Mouse (Mus musculus) C2C12 (cell line): ENCODE results near the gene Mgat4a. TPM values are rescaled to one million over a fixed set of nuclear protein-coding genes. Genes with fewer than 3 reads are reported as not detected.
"Not testable (repeated sequence)": the region's sequence is repeated elsewhere in the genome, so short reads cannot be mapped to it uniquely, and the experiment has no call there.

ENCODE experiments used
- H3K27me3 ChIP-seq: one replicate; pipeline ENCODE4 v1.6.1; 2011; ENCODE audit not compliant: control insufficient read depth, insufficient read depth, insufficient read length
- H3K36me3 ChIP-seq: one replicate; pipeline ENCODE4 v1.6.1; 2011; ENCODE audit not compliant: control insufficient read depth, insufficient read depth
- H3K4me3 ChIP-seq: one replicate; pipeline ENCODE4 v1.5.1; 2011; ENCODE audit warnings: mild to moderate bottlenecking, control low read depth; ENCODE audit not compliant: poor library complexity, insufficient read depth, severe bottlenecking
- H3K79me2 ChIP-seq: one replicate; pipeline ENCODE4 v1.6.1; 2011; ENCODE audit not compliant: control insufficient read depth, insufficient read depth
- H3K79me3 ChIP-seq: one replicate; pipeline ENCODE4 v1.6.1; 2011; ENCODE audit warnings: low read depth, control low read depth
- H3ac ChIP-seq: one replicate; pipeline ENCODE3; 2011; ENCODE audit warnings: low read depth; ENCODE audit not compliant: control insufficient read depth, insufficient read length
- CEBPB ChIP-seq: IDR thresholded peaks from one replicate; pipeline ENCODE4 v1.6.1; 2011; ENCODE audit warnings: low read depth, mild to moderate bottlenecking, control low read depth, moderate library complexity
- CTCF ChIP-seq: IDR thresholded peaks from one replicate; pipeline ENCODE4 v1.5.1; 2011; ENCODE audit not compliant: control insufficient read depth, insufficient read depth, insufficient read length
- FOSL1 ChIP-seq: IDR thresholded peaks from one replicate; pipeline ENCODE4 v1.8.0; 2011; ENCODE audit warnings: mild to moderate bottlenecking, low read length; ENCODE audit not compliant: poor library complexity, insufficient read depth, severe bottlenecking
- MAX ChIP-seq: IDR thresholded peaks from one replicate; pipeline ENCODE4 v1.6.1; 2011; ENCODE audit warnings: mild to moderate bottlenecking, control low read depth
- MYOD1 ChIP-seq: IDR thresholded peaks from one replicate; pipeline ENCODE4 v1.6.1; 2011; ENCODE audit warnings: low read depth; ENCODE audit not compliant: control insufficient read depth, insufficient read length
- MYOG ChIP-seq: IDR thresholded peaks from one replicate; pipeline ENCODE4 v1.6.1; 2011; ENCODE audit not compliant: control insufficient read depth, insufficient read length; ENCODE audit errors: extremely low read depth
- USF1 ChIP-seq: IDR thresholded peaks from one replicate; pipeline ENCODE4 v1.6.1; 2011; ENCODE audit warnings: low read depth, mild to moderate bottlenecking, control low read depth, moderate library complexity
- polyA plus RNA-seq: library from polyadenylated mRNA; unstranded; fragments of >200 nt; fragmentation: generic; extraction: Trizol; gene quantifications from one replicate; pipeline ENCODE4 v1.2.1, GENCODE M21; 2012; ENCODE audit warnings: missing spikeins

The Mgat4a gene
- polyA plus RNA-seq, 1 experiment, result 0.01 TPM

GRCm38 (mm10) chr1:37530061-37530460 lies 10.8 kb downstream of the Mgat4a start:
- no peaks in the 10 kb centered on the region for H3K79me3 ChIP-seq

GRCm38 (mm10) chr1:37526257-37526656 lies 14.6 kb downstream of the Mgat4a start:
- H3K79me3 ChIP-seq, result no peaks in the 10 kb centered on the region
- TF ChIP-seq CTCF, result no peak
- no peak for TF ChIP-seq FOSL1
- TF ChIP-seq MYOG, result no peak
- TF ChIP-seq MYOD1, result no peak
- TF ChIP-seq MAX, result no peak
- H3K27me3 ChIP-seq, result no peaks in the 10 kb centered on the region
- H3K4me3 ChIP-seq, result no peak overlapping the region
- no peaks in the 10 kb centered on the region for H3K79me2 ChIP-seq
- H3K36me3 ChIP-seq, result no peaks in the 10 kb centered on the region
- no peak overlapping the region for H3ac ChIP-seq

More at GRCm38 (mm10) chr1:37530061-37530460, 10.8 kb downstream of the Mgat4a start:
- peaks cover 3% of the 10 kb centered on the region for H3K27me3 ChIP-seq
- H3K79me2 ChIP-seq, result no peaks in the 10 kb centered on the region
- H3K4me3 ChIP-seq, result no peak overlapping the region
- H3K36me3 ChIP-seq, result no peaks in the 10 kb centered on the region
- no peak overlapping the region for H3ac ChIP-seq
- TF ChIP-seq FOSL1 (no peak), MAX (no peak), CTCF (no peak), MYOD1 (no peak), CEBPB (no peak), MYOG (no peak), USF1 (no peak)

GRCm38 (mm10) chr1:37524669-37525068 lies 16.1 kb downstream of the Mgat4a start:
- H3K79me2 ChIP-seq, result no peaks in the 10 kb centered on the region
- no peak overlapping the region for H3K4me3 ChIP-seq
- H3K27me3 ChIP-seq, result no peaks in the 10 kb centered on the region
- H3ac ChIP-seq, result no peak overlapping the region
- no peaks in the 10 kb centered on the region for H3K36me3 ChIP-seq
- H3K79me3 ChIP-seq, result no peaks in the 10 kb centered on the region
- no peak for TF ChIP-seq MAX
- no peak for TF ChIP-seq MYOD1
- no peak for TF ChIP-seq FOSL1
- no peak for TF ChIP-seq MYOG
- no peak for TF ChIP-seq CTCF
- TF ChIP-seq USF1, result no peak
- no peak for TF ChIP-seq CEBPB

- H3K27me3 ChIP-seq, H3K36me3 ChIP-seq, H3K79me2 ChIP-seq, H3K79me3 ChIP-seq, H3ac ChIP-seq, H3K4me3 ChIP-seq: not testable (repeated sequence)
Observed at GRCm38 (mm10) chr1:37524122-37524521, 16.7 kb downstream of the Mgat4a start.

DNA sequence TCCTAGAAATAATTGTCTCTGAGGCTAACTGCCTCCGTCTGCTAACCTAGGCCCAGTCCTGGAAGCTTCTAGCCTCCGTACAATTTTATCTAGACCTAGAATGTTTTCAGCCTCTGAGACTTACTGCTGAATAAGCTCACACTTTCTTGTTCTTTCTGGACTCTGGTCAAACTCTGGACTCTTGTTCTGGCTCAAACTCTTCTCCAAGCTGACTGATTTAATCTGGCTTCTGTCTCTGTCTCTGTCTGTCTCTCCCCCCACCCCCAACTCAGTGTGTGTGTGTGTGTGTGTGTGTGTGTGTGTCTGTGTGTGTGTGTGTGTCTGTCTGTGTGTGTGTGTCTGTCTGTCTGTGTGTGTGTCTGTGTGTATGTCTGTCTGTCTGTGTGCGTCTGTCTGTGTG lies 17.3 kb downstream of the Mgat4a start:
- H3K36me3 ChIP-seq, H3K79me2 ChIP-seq, H3ac ChIP-seq, H3K4me3 ChIP-seq, H3K27me3 ChIP-seq, H3K79me3 ChIP-seq: not testable (repeated sequence)

GRCm38 (mm10) chr1:37522101-37522500 lies 18.7 kb downstream of the Mgat4a start:
- Histone ChIP-seq H3K4me3 (no peak overlapping the region), H3K79me3 (no peaks in the 10 kb centered on the region), H3K27me3 (no peaks in the 10 kb centered on the region), H3K79me2 (no peaks in the 10 kb centered on the region), H3ac (no peak overlapping the region), H3K36me3 (no peaks in the 10 kb centered on the region)
- no peak for TF ChIP-seq MYOD1
- no peak for TF ChIP-seq MYOG
- no peak for TF ChIP-seq USF1
- no peak for TF ChIP-seq MAX
- TF ChIP-seq CEBPB, result no peak
- no peak for TF ChIP-seq CTCF
- TF ChIP-seq FOSL1, result no peak

DNA sequence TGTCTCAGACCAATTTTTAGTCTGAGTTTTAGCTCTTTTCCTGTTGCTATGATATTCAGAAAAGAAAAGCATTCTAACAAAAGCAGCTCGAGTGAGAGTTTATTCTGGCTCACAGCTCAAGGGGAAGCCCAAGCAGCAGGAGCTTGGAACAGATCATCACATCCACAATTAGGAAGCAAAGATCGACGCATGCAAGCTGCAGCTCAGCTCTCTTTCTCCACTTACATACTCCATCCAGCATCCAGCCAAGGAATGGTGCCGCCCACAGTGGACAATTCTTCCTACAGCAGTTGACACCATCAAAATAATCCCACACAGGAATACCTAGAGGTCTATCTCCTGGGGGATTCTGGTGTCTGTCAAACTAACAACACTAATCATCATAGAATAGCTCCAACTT lies 22.0 kb downstream of the Mgat4a start:
- H3K79me2 ChIP-seq, result no peaks in the 10 kb centered on the region
- no peaks in the 10 kb centered on the region for H3K79me3 ChIP-seq
- TF ChIP-seq MYOD1 (no peak), MYOG (no peak), USF1 (no peak), CEBPB (no peak), CTCF (no peak), FOSL1 (no peak), MAX (no peak)
- H3K27me3 ChIP-seq, result no peaks in the 10 kb centered on the region
- H3K36me3 ChIP-seq, result no peaks in the 10 kb centered on the region
- no peak overlapping the region for H3K4me3 ChIP-seq
- H3ac ChIP-seq, result no peak overlapping the region
